Mouse (Mus musculus) small intestine, adult 2 months (tissue): ENCODE results near the gene Wbp2nl.

ENCODE experiments used
- CTCF ChIP-seq: fragments of 200-500 bp; IDR thresholded peaks from 2 replicates; pipeline ENCODE4 v1.5.1; 2012; ENCODE audit warnings: low read depth, mild to moderate bottlenecking, control low read depth, inconsistent platforms, low read length, moderate library complexity, mixed read lengths; ENCODE audit not compliant: insufficient replicate concordance, insufficient read length; ENCODE audit errors: extremely low read depth
- POLR2A ChIP-seq: fragments of 200-500 bp; IDR thresholded peaks from 2 replicates; pipeline ENCODE4 v1.6.1; 2012; ENCODE audit warnings: low read depth, mild to moderate bottlenecking, control low read depth, inconsistent platforms, low read length, moderate library complexity

DNA sequence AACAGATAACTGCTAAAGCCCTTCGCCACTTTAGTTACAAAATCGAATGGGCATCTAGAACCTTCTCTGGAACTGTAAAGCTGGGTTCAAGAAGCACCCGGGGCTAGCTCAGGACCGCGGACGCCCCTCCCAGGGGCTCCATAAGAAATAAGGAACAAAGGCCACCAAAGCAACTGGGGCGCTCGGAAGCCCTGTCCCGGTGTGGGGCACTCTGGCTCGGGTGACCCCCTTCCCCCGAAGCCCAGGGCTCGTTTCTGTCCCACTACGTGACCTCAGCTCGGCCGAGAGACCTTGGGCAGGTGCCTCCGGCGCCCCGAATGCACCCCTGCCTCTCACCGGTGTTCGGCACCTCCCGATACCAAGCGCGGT is 55.0 kb downstream of the Wbp2nl start:
- TF ChIP-seq CTCF (no peak), POLR2A (no peak)
